Mouse (Mus musculus) midbrain, embryonic 13.5 days (tissue): ENCODE results near the gene Dnah3. TPM values are rescaled to one million over a fixed set of nuclear protein-coding genes. Genes with fewer than 3 reads are reported as not detected.

Experiments
- ATAC-seq: fragments of 200-750 bp; cut with Nextera tagmentation; 2 replicates; pipeline ENCODE4 v1.8.0; 2017; ENCODE audit warnings: mild to moderate bottlenecking, moderate TSS enrichment, moderate library complexity
- H3K27ac ChIP-seq: fragments of 300-500 bp; sonication (generic); 2 replicates; pipeline ENCODE4 v1.5.1; 2015; ENCODE audit warnings: inconsistent platforms, mild to moderate bottlenecking, moderate library complexity
- H3K27me3 ChIP-seq: fragments of 300-500 bp; sonication (generic); 2 replicates; pipeline ENCODE4 v1.6.1; 2015; ENCODE audit warnings: mild to moderate bottlenecking, inconsistent platforms
- H3K36me3 ChIP-seq: fragments of 300-500 bp; sonication (generic); 2 replicates; pipeline ENCODE4 v1.6.1; 2015; ENCODE audit warnings: mild to moderate bottlenecking, inconsistent platforms
- H3K4me1 ChIP-seq: fragments of 300-500 bp; sonication (generic); replicated peaks from 2 replicates; pipeline ENCODE4 v1.6.1; 2015; ENCODE audit warnings: inconsistent platforms
- H3K4me2 ChIP-seq: fragments of 300-500 bp; sonication (generic); replicated peaks from 2 replicates; pipeline ENCODE4 v1.6.1; 2015; ENCODE audit warnings: moderate library complexity, mild to moderate bottlenecking, inconsistent platforms
- H3K4me3 ChIP-seq: fragments of 300-500 bp; sonication (generic); replicated peaks from 2 replicates; pipeline ENCODE4 v1.5.1; 2015; ENCODE audit warnings: mild to moderate bottlenecking, inconsistent platforms
- H3K9ac ChIP-seq: fragments of 300-500 bp; sonication (generic); replicated peaks from 2 replicates; pipeline ENCODE4 v1.6.1; 2015; ENCODE audit warnings: mild to moderate bottlenecking, inconsistent platforms
- H3K9me3 ChIP-seq: fragments of 300-500 bp; sonication (generic); 2 replicates; pipeline ENCODE4 v1.6.1; 2016; ENCODE audit warnings: mild to moderate bottlenecking, inconsistent platforms
- WGBS: fragments of 180-500 bp; shearing (Covaris S2); methylation state at CpG from one replicate; pipeline ENCODE4 v1.1.7; 2015; 5-methylcytosine and 5-hydroxymethylcytosine counted together
- polyA plus RNA-seq: library from polyadenylated mRNA; unstranded; fragments of >200 nt; fragmentation: Nextera tagmentation; extraction: Ambion mirVana; gene quantifications from 2 replicates; pipeline ENCODE4 v1.2.1, GENCODE M21; 2015

The Dnah3 gene
- polyA plus RNA-seq, 1 experiment from 2014 or later = 0.22 TPM

DNA sequence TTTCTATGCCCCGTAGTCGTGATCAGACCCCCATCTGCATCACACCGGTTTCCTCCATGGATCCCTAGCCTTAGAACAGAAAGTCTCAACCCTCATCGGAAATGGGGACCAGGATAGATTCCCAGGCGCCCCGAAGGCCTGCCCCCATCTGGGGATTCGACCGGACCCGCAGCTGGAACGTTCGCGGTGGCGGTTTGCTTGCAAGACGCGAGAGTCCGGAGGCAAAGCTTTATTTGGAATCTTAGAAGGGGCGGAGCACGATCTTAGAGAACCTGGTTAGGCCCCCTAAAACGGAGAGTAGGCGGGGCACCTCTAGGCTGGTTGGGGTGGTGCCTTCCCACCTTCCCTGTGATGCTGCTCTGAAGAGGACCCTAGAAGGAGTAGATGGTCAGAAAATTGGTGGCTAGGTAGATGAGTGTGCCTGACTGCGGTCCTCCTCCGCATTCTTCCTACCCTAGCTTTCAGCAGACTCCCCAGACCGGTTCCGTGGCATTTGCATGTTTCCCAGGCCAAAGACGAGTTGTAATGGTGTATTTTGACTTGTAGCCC is 8.0 kb upstream of the Dnah3 start:
- H3K4me2 ChIP-seq = peak overlapping the region; percentile 66
- ATAC-seq = peak; percentile 45; the same call in 1 of the 2 replicates
- WGBS = 3% methylated on average over 25 of the region's 25 CpGs

DNA sequence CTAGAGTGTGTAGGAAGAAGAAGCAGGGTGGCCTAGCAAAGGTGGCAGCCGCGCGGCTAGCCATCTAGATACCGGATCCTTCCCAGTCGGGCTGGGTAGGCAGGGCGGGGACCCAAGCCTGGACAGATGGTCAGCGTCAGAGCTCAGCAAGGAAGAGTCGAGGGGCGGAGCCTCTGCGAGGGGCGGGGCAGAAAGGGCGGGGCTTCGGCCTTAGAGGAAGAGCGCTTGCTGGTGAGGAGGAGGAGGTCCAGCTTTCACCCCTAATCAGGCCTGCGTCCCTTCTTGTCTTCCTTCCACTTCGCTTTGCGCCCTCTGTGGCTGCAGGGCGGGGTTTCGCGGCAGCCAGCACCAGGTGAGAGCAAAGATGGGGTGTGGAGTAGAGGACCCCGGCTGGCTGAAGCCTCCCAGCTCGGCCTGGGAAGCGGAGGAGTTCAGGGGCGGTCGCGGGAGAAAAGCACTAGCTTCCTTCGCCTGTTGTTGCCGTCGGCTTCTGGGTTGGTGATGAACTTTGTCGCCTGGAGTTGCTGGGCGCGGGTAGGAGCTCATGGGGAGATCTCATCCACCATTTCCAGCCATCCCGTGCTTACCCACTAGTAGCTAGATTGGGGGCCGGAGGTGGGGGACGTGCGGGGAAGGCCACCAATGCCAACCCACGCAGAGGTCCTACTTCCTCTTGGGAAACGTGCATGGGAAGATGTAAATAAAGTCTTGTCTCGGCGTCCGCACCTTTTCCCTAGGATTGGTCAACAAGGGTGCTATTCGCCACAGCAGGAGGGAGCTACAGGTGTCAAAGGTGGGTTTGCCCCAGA is 7.3 kb upstream of the Dnah3 start, which contains the start of gene Tmem159:
TSS of gene Tmem159 (plus strand) at position 190 of the 809 bp plus-strand sequence.
- peak within 1 kb of the TSS; percentile 49 for H3K4me3 ChIP-seq
- 1% methylated on average over 42 of the region's 42 CpGs for WGBS
- H3K9me3 ChIP-seq = no peaks in the 10 kb centered on the region
- peak within 1 kb of the TSS; percentile 54 for H3K9ac ChIP-seq
- H3K4me2 ChIP-seq = peak within 1 kb of the TSS; percentile 66
- H3K4me1 ChIP-seq = peaks cover 15% of the 10 kb centered on the region
- H3K27me3 ChIP-seq = peaks cover 14% of the 10 kb centered on the region
- H3K27ac ChIP-seq = no peak within 1 kb of the TSS
- H3K36me3 ChIP-seq = no peaks in the 10 kb centered on the region
- ATAC-seq = peak; percentile 84

More for the DNA sequence above, 8.0 kb upstream of the Dnah3 start:
- Histone ChIP-seq H3K4me3 (peak overlapping the region; percentile 49), H3K27ac (no peak overlapping the region), H3K27me3 (peaks cover 14% of the 10 kb centered on the region), H3K4me1 (peaks cover 15% of the 10 kb centered on the region), H3K9me3 (no peaks in the 10 kb centered on the region), H3K9ac (peak overlapping the region; percentile 54), H3K36me3 (no peaks in the 10 kb centered on the region)

DNA sequence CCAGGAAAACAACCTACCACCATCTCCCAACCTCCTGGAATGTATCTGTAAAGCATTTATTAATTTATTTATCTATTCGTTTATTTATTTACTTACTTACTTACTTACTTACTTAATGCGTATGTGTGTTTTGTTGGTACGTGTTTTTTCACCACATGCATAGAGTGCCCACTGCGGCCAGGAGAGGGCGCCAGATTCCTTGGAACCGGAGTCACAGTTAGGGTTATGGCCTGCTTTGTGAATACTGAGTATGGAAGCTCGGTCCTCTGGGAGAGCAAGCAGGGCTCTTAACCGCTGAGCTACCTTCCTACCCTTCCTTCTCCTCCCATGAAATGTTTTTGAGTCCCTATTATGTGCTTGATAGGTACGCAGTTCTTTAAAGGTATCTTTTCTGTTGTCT is 3.3 kb upstream of the Dnah3 start:
- Histone ChIP-seq H3K4me3 (no peak overlapping the region), H3K4me1 (peaks cover 14% of the 10 kb centered on the region), H3K36me3 (no peaks in the 10 kb centered on the region), H3K9ac (no peak overlapping the region), H3K9me3 (no peaks in the 10 kb centered on the region), H3K27ac (no peak overlapping the region), H3K27me3 (peaks cover 15% of the 10 kb centered on the region), H3K4me2 (no peak overlapping the region)
- WGBS = 25% methylated on average over 9 of the region's 9 CpGs
- no peak for ATAC-seq

DNA sequence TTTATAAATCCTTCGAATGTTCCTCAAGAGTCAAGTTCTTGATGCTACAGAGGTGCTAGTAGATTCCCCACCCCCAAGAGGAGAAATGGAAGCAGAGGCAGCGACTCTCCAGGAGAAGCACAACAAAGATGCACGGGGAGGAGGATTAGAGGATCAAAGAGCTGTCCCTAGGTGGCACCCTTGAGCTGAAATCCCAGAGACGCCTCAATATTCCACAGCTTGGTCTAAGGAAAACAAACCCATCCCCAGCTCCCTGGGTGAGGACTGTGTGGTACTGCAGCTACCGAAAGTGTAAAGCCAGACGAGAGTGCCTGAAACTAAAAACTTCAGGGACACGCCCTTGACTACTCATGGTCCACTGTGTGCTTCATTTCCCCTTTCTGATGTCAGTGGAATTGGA is 2.8 kb upstream of the Dnah3 start:
- no peaks in the 10 kb centered on the region for H3K9me3 ChIP-seq
- 8% methylated on average over 7 of the region's 7 CpGs for WGBS
- H3K27me3 ChIP-seq = peaks cover 9% of the 10 kb centered on the region; the same call in 1 of the 2 replicates
- no peak overlapping the region for H3K4me3 ChIP-seq
- no peak overlapping the region for H3K4me2 ChIP-seq
- no peak overlapping the region for H3K9ac ChIP-seq
- ATAC-seq = peak; percentile 59; the same call in 1 of the 2 replicates
- H3K36me3 ChIP-seq = no peaks in the 10 kb centered on the region
- no peak overlapping the region for H3K27ac ChIP-seq
- H3K4me1 ChIP-seq = peaks cover 8% of the 10 kb centered on the region

GRCm38 (mm10) chr7:120094216-120094615 is 864 bp downstream of the Dnah3 start:
- no peak overlapping the region for H3K27ac ChIP-seq
- no peak overlapping the region for H3K9ac ChIP-seq
- H3K9me3 ChIP-seq = no peaks in the 10 kb centered on the region
- 96% methylated on average over 3 of the region's 3 CpGs for WGBS
- ATAC-seq = no peak
- 0 out of 2 replicates have a peak, but pooled peaks cover 2% of the 10 kb centered on the region for H3K27me3 ChIP-seq
- no peak overlapping the region for H3K4me2 ChIP-seq
- no peaks in the 10 kb centered on the region for H3K36me3 ChIP-seq
- no peaks in the 10 kb centered on the region for H3K4me1 ChIP-seq
- no peak overlapping the region for H3K4me3 ChIP-seq

GRCm38 (mm10) chr7:120093033-120093432 is 2.0 kb downstream of the Dnah3 start:
- Histone ChIP-seq H3K4me1 (no peaks in the 10 kb centered on the region), H3K4me2 (no peak overlapping the region), H3K9me3 (no peaks in the 10 kb centered on the region), H3K27ac (no peak overlapping the region), H3K4me3 (no peak overlapping the region), H3K27me3 (0 out of 2 replicates have a peak, but pooled peaks cover 2% of the 10 kb centered on the region), H3K9ac (no peak overlapping the region), H3K36me3 (no peaks in the 10 kb centered on the region)
- WGBS = 5% methylated on average over 5 of the region's 5 CpGs
- 0 out of 2 replicates have a peak, but pooled peaks have one; percentile 58 for ATAC-seq

GRCm38 (mm10) chr7:120080177-120080576 is 14.9 kb downstream of the Dnah3 start:
- Histone ChIP-seq H3K9me3 (no peaks in the 10 kb centered on the region), H3K27ac (no peak overlapping the region), H3K9ac (no peak overlapping the region), H3K4me3 (no peak overlapping the region), H3K4me1 (no peaks in the 10 kb centered on the region), H3K4me2 (no peak overlapping the region), H3K27me3 (no peaks in the 10 kb centered on the region), H3K36me3 (no peaks in the 10 kb centered on the region)
- WGBS = 81% methylated on average over 3 of the region's 3 CpGs
- ATAC-seq = no peak

DNA sequence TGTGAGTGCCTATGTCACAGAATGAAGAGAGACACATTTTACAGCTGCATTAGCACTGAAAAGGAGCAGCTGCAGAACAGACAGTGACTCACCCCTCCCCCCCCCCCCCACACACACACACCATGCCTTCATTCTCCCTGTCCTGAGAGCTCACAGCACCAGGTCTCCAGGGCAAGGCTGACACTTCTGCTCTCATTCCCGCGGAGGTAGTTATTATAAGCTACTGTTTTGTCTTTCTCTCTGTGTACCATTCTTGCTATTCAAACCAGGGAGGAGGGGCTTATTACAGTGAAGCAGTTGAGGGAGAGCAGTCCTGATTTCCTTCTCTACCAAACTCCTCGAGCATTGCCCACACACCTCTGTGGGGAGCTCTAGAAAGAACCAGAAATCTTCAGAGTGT is 25.9 kb downstream of the Dnah3 start:
- Histone ChIP-seq H3K4me2 (no peak overlapping the region), H3K9me3 (no peaks in the 10 kb centered on the region), H3K9ac (no peak overlapping the region), H3K36me3 (no peaks in the 10 kb centered on the region), H3K27ac (no peak overlapping the region), H3K4me3 (no peak overlapping the region), H3K27me3 (no peaks in the 10 kb centered on the region), H3K4me1 (peaks cover 12% of the 10 kb centered on the region)
- 24% methylated on average over 3 of the region's 3 CpGs for WGBS
- peak; percentile 60; the same call in 1 of the 2 replicates for ATAC-seq

- 84% methylated on average over 3 of the region's 3 CpGs for WGBS
- Histone ChIP-seq H3K27ac (no peak overlapping the region), H3K9ac (no peak overlapping the region), H3K4me3 (no peak overlapping the region), H3K9me3 (no peaks in the 10 kb centered on the region), H3K36me3 (no peaks in the 10 kb centered on the region), H3K4me1 (peaks cover 12% of the 10 kb centered on the region), H3K4me2 (no peak overlapping the region), H3K27me3 (no peaks in the 10 kb centered on the region)
- peak; percentile 45; the same call in 1 of the 2 replicates for ATAC-seq
These were observed 27.0 kb downstream of the Dnah3 start for GRCm38 (mm10) chr7:120068114-120068513.

GRCm38 (mm10) chr7:120064045-120064444 is 31.0 kb downstream of the Dnah3 start:
- Histone ChIP-seq H3K4me1 (peaks cover 6% of the 10 kb centered on the region), H3K4me2 (no peak overlapping the region), H3K27ac (no peak overlapping the region), H3K9ac (no peak overlapping the region), H3K27me3 (no peaks in the 10 kb centered on the region), H3K9me3 (no peaks in the 10 kb centered on the region), H3K4me3 (no peak overlapping the region), H3K36me3 (no peaks in the 10 kb centered on the region)
- 85% methylated on average over 1 of the region's 1 CpGs for WGBS
- no peak for ATAC-seq

- Histone ChIP-seq H3K9me3 (no peaks in the 10 kb centered on the region), H3K9ac (no peak overlapping the region), H3K4me3 (no peak overlapping the region), H3K36me3 (no peaks in the 10 kb centered on the region), H3K27me3 (no peaks in the 10 kb centered on the region), H3K4me2 (no peak overlapping the region), H3K27ac (no peak overlapping the region), H3K4me1 (no peaks in the 10 kb centered on the region)
- ATAC-seq = no peak
- 89% methylated on average over 3 of the region's 3 CpGs for WGBS
These were observed 39.6 kb downstream of the Dnah3 start for GRCm38 (mm10) chr7:120055479-120055878.

- 57% methylated on average over 2 of the region's 2 CpGs for WGBS
- Histone ChIP-seq H3K4me2 (no peak overlapping the region), H3K9me3 (no peaks in the 10 kb centered on the region), H3K4me3 (no peak overlapping the region), H3K27me3 (no peaks in the 10 kb centered on the region), H3K9ac (no peak overlapping the region), H3K27ac (no peak overlapping the region), H3K4me1 (no peaks in the 10 kb centered on the region), H3K36me3 (no peaks in the 10 kb centered on the region)
- no peak for ATAC-seq
These were observed 41.1 kb downstream of the Dnah3 start for GRCm38 (mm10) chr7:120054016-120054415.
